Mouse (Mus musculus): ENCODE data around the gene Mpv17l2. TPM values are rescaled to one million over a fixed set of nuclear protein-coding genes. Genes with fewer than 3 reads are reported as not detected.

Mpv17l2 gene
- total and polyA plus RNA-seq, 2 experiments from 2014 or later, result 53.9 to 56.1 TPM

- Histone ChIP-seq H3K9ac (replicated peaks; ENCODE audit: low read length) (no peak overlapping the region), H3K27me3 (ENCODE audit: insufficient read depth, low read length) (no peaks in the 10 kb centered on the region), H3K4me1 (ENCODE audit: insufficient read depth, low read length) (peaks cover 15% of the 10 kb centered on the region), H3K9me3 (ENCODE audit: low read length) (no peaks in the 10 kb centered on the region), H3K36me3 (ENCODE audit: insufficient read depth, low read length) (peaks cover 41% of the 10 kb centered on the region), H3K27ac (no peak overlapping the region), H3K4me2 (ENCODE audit: low read depth, low read length) (no peak overlapping the region), H3K4me3 (ENCODE audit: low read length) (no peak overlapping the region)
- TF ChIP-seq CTCF (IDR thresholded peaks at IDR 0.05; ENCODE audit: low read depth), result no peak
- 88% methylated on average over 16 of the region's 16 CpGs for WGBS
- DNase-seq (ENCODE audit: low spot score), result no peak
- no peak; the same call in 1 of the 2 replicates for ATAC-seq
Observed at GRCm38 (mm10) chr8:70768956-70769355, 8.2 kb upstream of the Mpv17l2 start.

GRCm38 (mm10) chr8:70768231-70768776 is 7.6 kb upstream of the Mpv17l2 start:
- 95% methylated on average over 32 of the region's 32 CpGs for WGBS

GRCm38 (mm10) chr8:70767503-70767902 is 6.8 kb upstream of the Mpv17l2 start:
- no peak overlapping the region for H3K4me2 ChIP-seq (ENCODE audit: low read depth, low read length)
- H3K36me3 ChIP-seq (ENCODE audit: insufficient read depth, low read length), result peaks cover 41% of the 10 kb centered on the region
- H3K4me1 ChIP-seq (ENCODE audit: insufficient read depth, low read length), result peaks cover 9% of the 10 kb centered on the region
- H3K9ac ChIP-seq (replicated peaks; ENCODE audit: low read length), result no peak overlapping the region
- H3K9me3 ChIP-seq (ENCODE audit: low read length), result no peaks in the 10 kb centered on the region
- H3K27me3 ChIP-seq (ENCODE audit: insufficient read depth, low read length), result no peaks in the 10 kb centered on the region
- H3K27ac ChIP-seq, result no peak overlapping the region
- ATAC-seq (no peak), DNase-seq (ENCODE audit: low spot score) (no peak)
- WGBS, result 70% methylated on average over 6 of the region's 6 CpGs
- H3K4me3 ChIP-seq (ENCODE audit: low read length), result no peak overlapping the region
- TF ChIP-seq CTCF (IDR thresholded peaks at IDR 0.05; ENCODE audit: low read depth), result no peak

More at GRCm38 (mm10) chr8:70768231-70768776, 7.6 kb upstream of the Mpv17l2 start:
- no peak overlapping the region for H3K9ac ChIP-seq (replicated peaks; ENCODE audit: low read length)
- H3K4me1 ChIP-seq (ENCODE audit: insufficient read depth, low read length), result peaks cover 9% of the 10 kb centered on the region
- peaks cover 41% of the 10 kb centered on the region for H3K36me3 ChIP-seq (ENCODE audit: insufficient read depth, low read length)
- ATAC-seq (no peak), DNase-seq (ENCODE audit: low spot score) (no peak)
- no peaks in the 10 kb centered on the region for H3K27me3 ChIP-seq (ENCODE audit: insufficient read depth, low read length)
- no peaks in the 10 kb centered on the region for H3K9me3 ChIP-seq (ENCODE audit: low read length)
- TF ChIP-seq CTCF (IDR thresholded peaks at IDR 0.05; ENCODE audit: low read depth), result no peak
- no peak overlapping the region for H3K27ac ChIP-seq
- no peak overlapping the region for H3K4me3 ChIP-seq (ENCODE audit: low read length)
- no peak overlapping the region for H3K4me2 ChIP-seq (ENCODE audit: low read depth, low read length)

- peaks cover 9% of the 10 kb centered on the region; the same call in 1 of the 2 replicates for H3K4me1 ChIP-seq (ENCODE audit: insufficient read depth, low read length)
- peak; percentile 41 for DNase-seq (ENCODE audit: low spot score)
- H3K9ac ChIP-seq (replicated peaks; ENCODE audit: low read length), result peak overlapping the region; percentile 40
- ATAC-seq, result 0 out of 2 replicates have a peak, but pooled peaks have one; percentile 5
- TF ChIP-seq CTCF (IDR thresholded peaks at IDR 0.05; ENCODE audit: low read depth), result no peak
- H3K36me3 ChIP-seq (ENCODE audit: insufficient read depth, low read length), result peaks cover 35% of the 10 kb centered on the region
- H3K4me2 ChIP-seq (ENCODE audit: low read depth, low read length), result peak overlapping the region; percentile 50
- no peaks in the 10 kb centered on the region for H3K27me3 ChIP-seq (ENCODE audit: insufficient read depth, low read length)
- no peak overlapping the region; the same call in 1 of the 2 replicates for H3K27ac ChIP-seq
- peak overlapping the region; percentile 20 for H3K4me3 ChIP-seq (ENCODE audit: low read length)
- WGBS, result 10% methylated on average over 21 of the region's 21 CpGs
- H3K9me3 ChIP-seq (ENCODE audit: low read length), result no peaks in the 10 kb centered on the region
Observed at GRCm38 (mm10) chr8:70766571-70767440, 6.1 kb upstream of the Mpv17l2 start.

- H3K9ac ChIP-seq (replicated peaks; ENCODE audit: low read length), result peak overlapping the region; percentile 40
- DNase-seq (ENCODE audit: low spot score) (no peak), ATAC-seq (no peak)
- H3K27ac ChIP-seq, result no peak overlapping the region
- H3K27me3 ChIP-seq (ENCODE audit: insufficient read depth, low read length), result no peaks in the 10 kb centered on the region
- no peaks in the 10 kb centered on the region for H3K9me3 ChIP-seq (ENCODE audit: low read length)
- H3K36me3 ChIP-seq (ENCODE audit: insufficient read depth, low read length), result peaks cover 28% of the 10 kb centered on the region
- H3K4me2 ChIP-seq (ENCODE audit: low read depth, low read length), result peak overlapping the region; percentile 50
- H3K4me1 ChIP-seq (ENCODE audit: insufficient read depth, low read length), result peaks cover 9% of the 10 kb centered on the region; the same call in 1 of the 2 replicates
- H3K4me3 ChIP-seq (ENCODE audit: low read length), result peak overlapping the region; percentile 20
- WGBS, result 4% methylated on average over 34 of the region's 34 CpGs
- no peak for TF ChIP-seq CTCF (IDR thresholded peaks at IDR 0.05; ENCODE audit: low read depth)
Observed at GRCm38 (mm10) chr8:70765838-70766570, 5.3 kb upstream of the Mpv17l2 start.

GRCm38 (mm10) chr8:70765329-70765728 is 4.6 kb upstream of the Mpv17l2 start:
- H3K27ac ChIP-seq, result no peak overlapping the region
- peaks cover 22% of the 10 kb centered on the region; the same call in 1 of the 2 replicates for H3K36me3 ChIP-seq (ENCODE audit: insufficient read depth, low read length)
- H3K27me3 ChIP-seq (ENCODE audit: insufficient read depth, low read length), result no peaks in the 10 kb centered on the region
- H3K9me3 ChIP-seq (ENCODE audit: low read length), result no peaks in the 10 kb centered on the region
- no peak overlapping the region for H3K9ac ChIP-seq (replicated peaks; ENCODE audit: low read length)
- no peak for DNase-seq (ENCODE audit: low spot score)
- ATAC-seq, result no peak
- H3K4me2 ChIP-seq (ENCODE audit: low read depth, low read length), result peak overlapping the region; percentile 50
- 88% methylated on average over 9 of the region's 9 CpGs for WGBS
- H3K4me3 ChIP-seq (ENCODE audit: low read length), result no peak overlapping the region
- TF ChIP-seq CTCF (IDR thresholded peaks at IDR 0.05; ENCODE audit: low read depth), result no peak
- H3K4me1 ChIP-seq (ENCODE audit: insufficient read depth, low read length), result peaks cover 9% of the 10 kb centered on the region; the same call in 1 of the 2 replicates
